Mouse (Mus musculus): ENCODE results near the gene Gm10130. TPM values are rescaled to one million over a fixed set of nuclear protein-coding genes. Genes with fewer than 3 reads are reported as not detected.
"Not testable (repeated sequence)": the region's sequence is repeated elsewhere in the genome, so short reads cannot be mapped to it uniquely, and the experiment has no call there.

The Gm10130 gene
- polyA plus RNA-seq (2014; fragmentation: Nextera tagmentation; extraction: Ambion mirVana) = 0.87 TPM in 1 of 2 replicates, not detected in the other

GRCm38 (mm10) chr2:150323402-150323801 lies at the start of gene Gm10130:
Gm10130 (plus strand) TSS chr2:150323702.
- DNase-seq (ENCODE audit: low spot score) = no peak
- 90% methylated on average over 5 of the region's 5 CpGs for WGBS
- no peak for ATAC-seq (ENCODE audit: low FRiP score)
- Histone ChIP-seq H3K9ac (no peak within 1 kb of the TSS), H3K27ac (no peak within 1 kb of the TSS), H3K4me2 (replicated peaks) (no peak within 1 kb of the TSS), H3K4me1 (replicated peaks; ENCODE audit: control insufficient read depth, insufficient read depth, low read length) (no peaks in the 10 kb centered on the region), H3K27me3 (ENCODE audit: control insufficient read depth, insufficient read depth, low read length) (no peaks in the 10 kb centered on the region), H3K36me3 (replicated peaks; ENCODE audit: control insufficient read depth, insufficient read depth) (peaks cover 29% of the 10 kb centered on the region), H3K4me3 (replicated peaks; ENCODE audit: low read length) (no peak within 1 kb of the TSS), H3K9me3 (ENCODE audit: control insufficient read depth, low read length) (peaks cover 71% of the 10 kb centered on the region)

- ATAC-seq (ENCODE audit: low FRiP score) (no peak), DNase-seq (ENCODE audit: low spot score) (no peak)
- WGBS = 92% methylated on average over 6 of the region's 6 CpGs
- Histone ChIP-seq H3K4me2 (replicated peaks) (no peak overlapping the region), H3K4me3 (replicated peaks; ENCODE audit: low read length) (no peak overlapping the region), H3K27ac (no peak overlapping the region), H3K36me3 (replicated peaks; ENCODE audit: control insufficient read depth, insufficient read depth) (no peaks in the 10 kb centered on the region), H3K9me3 (ENCODE audit: control insufficient read depth, low read length) (no peaks in the 10 kb centered on the region), H3K9ac (no peak overlapping the region), H3K4me1 (replicated peaks; ENCODE audit: control insufficient read depth, insufficient read depth, low read length) (no peaks in the 10 kb centered on the region), H3K27me3 (ENCODE audit: control insufficient read depth, insufficient read depth, low read length) (no peaks in the 10 kb centered on the region)
These were observed 29.8 kb upstream of the Gm10130 start for GRCm38 (mm10) chr2:150293669-150294068.

- WGBS = 53% methylated on average over 1 of the region's 1 CpGs
- Histone ChIP-seq H3K9me3 (ENCODE audit: control insufficient read depth, low read length) (no peaks in the 10 kb centered on the region), H3K4me1 (replicated peaks; ENCODE audit: control insufficient read depth, insufficient read depth, low read length) (no peaks in the 10 kb centered on the region)
These were observed 24.4 kb upstream of the Gm10130 start for GRCm38 (mm10) chr2:150299096-150299495.

GRCm38 (mm10) chr2:150307183-150307773 lies 16.2 kb upstream of the Gm10130 start:
- no peaks in the 10 kb centered on the region for H3K9me3 ChIP-seq (ENCODE audit: control insufficient read depth, low read length)
- no peak overlapping the region for H3K4me3 ChIP-seq (replicated peaks; ENCODE audit: low read length)
- whole genome bisulfite sequencing = 89% methylated on average over 10 of the region's 10 CpGs
- DNase-seq (ENCODE audit: low spot score) (no peak), ATAC-seq (ENCODE audit: low FRiP score) (no peak)
- no peaks in the 10 kb centered on the region for H3K4me1 ChIP-seq (replicated peaks; ENCODE audit: control insufficient read depth, insufficient read depth, low read length)
- no peak overlapping the region for H3K4me2 ChIP-seq (replicated peaks)
- no peaks in the 10 kb centered on the region for H3K36me3 ChIP-seq (replicated peaks; ENCODE audit: control insufficient read depth, insufficient read depth)
- H3K9ac ChIP-seq = no peak overlapping the region
- H3K27ac ChIP-seq = no peak overlapping the region
- H3K27me3 ChIP-seq (ENCODE audit: control insufficient read depth, insufficient read depth, low read length) = no peaks in the 10 kb centered on the region

More at GRCm38 (mm10) chr2:150299096-150299495, 24.4 kb upstream of the Gm10130 start:
- Histone ChIP-seq H3K36me3 (replicated peaks; ENCODE audit: control insufficient read depth, insufficient read depth) (no peaks in the 10 kb centered on the region), H3K4me3 (replicated peaks; ENCODE audit: low read length) (no peak overlapping the region), H3K27ac (no peak overlapping the region), H3K4me2 (replicated peaks) (no peak overlapping the region), H3K9ac (no peak overlapping the region), H3K27me3 (ENCODE audit: control insufficient read depth, insufficient read depth, low read length) (no peaks in the 10 kb centered on the region)
- no peak for DNase-seq (ENCODE audit: low spot score)
- no peak for ATAC-seq (ENCODE audit: low FRiP score)

GRCm38 (mm10) chr2:150310952-150311884 lies 12.3 kb upstream of the Gm10130 start:
- Histone ChIP-seq H3K4me3 (replicated peaks; ENCODE audit: low read length) (peak overlapping the region; percentile 39), H3K9ac (peak overlapping the region; percentile 51), H3K4me2 (replicated peaks) (peak overlapping the region; percentile 59)
- not testable (repeated sequence) for H3K36me3 ChIP-seq (replicated peaks; ENCODE audit: control insufficient read depth, insufficient read depth); H3K9me3 ChIP-seq (ENCODE audit: control insufficient read depth, low read length); H3K27me3 ChIP-seq (ENCODE audit: control insufficient read depth, insufficient read depth, low read length); H3K27ac ChIP-seq; H3K4me1 ChIP-seq (replicated peaks; ENCODE audit: control insufficient read depth, insufficient read depth, low read length)
- WGBS = 19% methylated on average over 19 of the region's 19 CpGs
- ATAC-seq (ENCODE audit: low FRiP score) = peak; percentile 98
- DNase-seq (ENCODE audit: low spot score) = peak; percentile 80

- H3K36me3 ChIP-seq (replicated peaks; ENCODE audit: control insufficient read depth, insufficient read depth) = no peaks in the 10 kb centered on the region
- H3K9ac ChIP-seq = no peak overlapping the region
- H3K4me2 ChIP-seq (replicated peaks) = no peak overlapping the region
- H3K4me3 ChIP-seq (replicated peaks; ENCODE audit: low read length) = no peak overlapping the region
- no peaks in the 10 kb centered on the region for H3K27me3 ChIP-seq (ENCODE audit: control insufficient read depth, insufficient read depth, low read length)
- DNase-seq (ENCODE audit: low spot score) (no peak), ATAC-seq (ENCODE audit: low FRiP score) (no peak)
- no peak overlapping the region for H3K27ac ChIP-seq
- no peaks in the 10 kb centered on the region for H3K4me1 ChIP-seq (replicated peaks; ENCODE audit: control insufficient read depth, insufficient read depth, low read length)
- H3K9me3 ChIP-seq (ENCODE audit: control insufficient read depth, low read length) = peaks cover 50% of the 10 kb centered on the region
These were observed 7.4 kb upstream of the Gm10130 start for GRCm38 (mm10) chr2:150316140-150316539.

GRCm38 (mm10) chr2:150318973-150319372 lies 4.5 kb upstream of the Gm10130 start:
- peaks cover 77% of the 10 kb centered on the region for H3K9me3 ChIP-seq (ENCODE audit: control insufficient read depth, low read length)
- H3K27me3 ChIP-seq (ENCODE audit: control insufficient read depth, insufficient read depth, low read length) = no peaks in the 10 kb centered on the region
- H3K4me2 ChIP-seq (replicated peaks) = no peak overlapping the region
- no peak overlapping the region for H3K4me3 ChIP-seq (replicated peaks; ENCODE audit: low read length)
- H3K27ac ChIP-seq = no peak overlapping the region
- H3K4me1 ChIP-seq (replicated peaks; ENCODE audit: control insufficient read depth, insufficient read depth, low read length) = no peaks in the 10 kb centered on the region
- H3K36me3 ChIP-seq (replicated peaks; ENCODE audit: control insufficient read depth, insufficient read depth) = peaks cover 8% of the 10 kb centered on the region
- ATAC-seq (ENCODE audit: low FRiP score) = no peak
- H3K9ac ChIP-seq = no peak overlapping the region
- no peak for DNase-seq (ENCODE audit: low spot score)
- 94% methylated on average over 1 of the region's 1 CpGs for WGBS

GRCm38 (mm10) chr2:150357136-150357535 lies 33.6 kb downstream of the Gm10130 start:
- H3K4me3 ChIP-seq (replicated peaks; ENCODE audit: low read length); H3K27me3 ChIP-seq (ENCODE audit: control insufficient read depth, insufficient read depth, low read length); H3K36me3 ChIP-seq (replicated peaks; ENCODE audit: control insufficient read depth, insufficient read depth); H3K27ac ChIP-seq; ATAC-seq (ENCODE audit: low FRiP score); H3K9ac ChIP-seq; H3K9me3 ChIP-seq (ENCODE audit: control insufficient read depth, low read length); H3K4me1 ChIP-seq (replicated peaks; ENCODE audit: control insufficient read depth, insufficient read depth, low read length); DNase-seq (ENCODE audit: low spot score); H3K4me2 ChIP-seq (replicated peaks): not testable (repeated sequence)

GRCm38 (mm10) chr2:150362113-150362877 lies 38.8 kb downstream of the Gm10130 start, which contains the start of gene 3300002I08Rik:
3300002I08Rik (minus strand) TSS chr2:150362765.
- H3K9me3 ChIP-seq (ENCODE audit: control insufficient read depth, low read length); H3K4me1 ChIP-seq (replicated peaks; ENCODE audit: control insufficient read depth, insufficient read depth, low read length); H3K27me3 ChIP-seq (ENCODE audit: control insufficient read depth, insufficient read depth, low read length); H3K36me3 ChIP-seq (replicated peaks; ENCODE audit: control insufficient read depth, insufficient read depth): not testable (repeated sequence)
- H3K4me2 ChIP-seq (replicated peaks) = peak within 1 kb of the TSS; percentile 52
- DNase-seq (ENCODE audit: low spot score) (peak; percentile 87), ATAC-seq (ENCODE audit: low FRiP score) (peak; percentile 99)
- peak within 1 kb of the TSS; percentile 59 for H3K4me3 ChIP-seq (replicated peaks; ENCODE audit: low read length)
- peak within 1 kb of the TSS; percentile 83 for H3K9ac ChIP-seq
- 3% methylated on average over 16 of the region's 17 CpGs for WGBS
- peak within 1 kb of the TSS; percentile 88 for H3K27ac ChIP-seq

All from hindbrain, embryonic 14.5 days (tissue).